Mouse (Mus musculus) brain, embryonic 14.5 days (tissue): ENCODE measurements around the gene Mfsd4b5.

Experiments
- CTCF ChIP-seq: fragments of 200-500 bp; IDR thresholded peaks from 2 replicates; pipeline ENCODE4 v1.5.1; 2012; ENCODE audit warnings: inconsistent platforms, mild to moderate bottlenecking, moderate library complexity, borderline replicate concordance; ENCODE audit not compliant: insufficient read depth, insufficient read length; ENCODE audit errors: extremely low read depth
- POLR2A ChIP-seq: fragments of 200-500 bp; IDR thresholded peaks from 2 replicates; pipeline ENCODE4 v1.6.1; 2012; ENCODE audit warnings: mild to moderate bottlenecking, inconsistent platforms, borderline replicate concordance; ENCODE audit not compliant: poor library complexity, insufficient read depth, insufficient read length, severe bottlenecking; ENCODE audit errors: extremely low read depth

DNA sequence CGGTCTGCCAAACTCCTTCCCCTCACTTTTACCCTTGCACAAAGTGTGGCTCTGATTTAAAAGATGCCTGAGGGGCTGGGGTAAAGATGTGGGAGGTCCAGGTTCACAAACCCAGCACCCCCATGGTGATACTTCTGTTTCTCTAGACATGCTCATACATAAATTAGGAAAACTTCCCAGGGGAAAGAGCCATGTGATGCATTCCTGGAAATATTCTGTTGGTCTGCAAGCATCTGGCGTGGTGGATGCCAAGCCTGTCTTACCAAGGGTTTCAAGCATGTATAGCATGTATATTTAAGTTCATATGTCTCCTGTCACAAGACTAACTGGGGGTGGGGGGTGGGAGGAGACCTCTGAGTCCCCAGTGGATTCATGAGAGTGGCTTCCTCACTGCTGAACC lies 34.0 kb upstream of the Mfsd4b5 start:
- TF ChIP-seq CTCF = no peak
- no peak for TF ChIP-seq POLR2A
